Mouse (Mus musculus): ENCODE measurements at regions not wholly inside any gene's neighbourhood (a gene's known extent, or its start where the extent isn't known, plus 50 kb on each side); places are given as distances from the start of the nearest gene placed in this dataset.

GRCm38 (mm10) chr15:9898211-9898610 is 149.5 kb upstream of the Spef2 start:
- DNase-seq, result no peak
- intact Hi-C loops (cut with DNase I; ENCODE audit: low total_unique reads), result no loop called here

GRCm38 (mm10) chr15:9893146-9893545 is 144.5 kb upstream of the Spef2 start:
- no peak for DNase-seq
- intact Hi-C loops (cut with DNase I; ENCODE audit: low total_unique reads), result no loop called here

GRCm38 (mm10) chr15:9892208-9892607 is 143.5 kb upstream of the Spef2 start:
- no peak for DNase-seq
- intact Hi-C loops (cut with DNase I; ENCODE audit: low total_unique reads), result no loop called here

- no peak for DNase-seq
- intact Hi-C loops (cut with DNase I; ENCODE audit: low total_unique reads), result no loop called here
These were observed 142.8 kb upstream of the Spef2 start for GRCm38 (mm10) chr15:9891446-9891845.

DNA sequence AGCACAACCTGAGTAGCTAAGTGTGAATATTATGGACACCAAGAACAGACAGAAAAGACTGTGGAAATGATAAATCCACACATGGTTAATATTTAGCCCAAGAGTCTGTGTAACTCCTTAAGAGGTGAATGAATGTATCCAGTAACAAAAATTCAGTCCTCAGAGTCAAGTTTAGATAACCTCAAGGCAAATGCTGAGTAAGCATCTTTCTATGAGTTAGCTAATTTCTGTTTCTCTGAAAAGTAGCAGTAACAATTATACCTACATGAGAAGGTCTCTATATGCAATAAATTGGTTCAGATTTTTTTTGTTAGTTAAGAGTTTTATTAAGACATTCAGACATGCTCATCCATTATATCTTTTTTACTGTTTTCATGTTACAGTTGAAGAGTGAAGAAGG is 127.1 kb upstream of the Spef2 start:
- DNase-seq, result no peak
- intact Hi-C loops (cut with DNase I; ENCODE audit: low total_unique reads), result no loop called here

GRCm38 (mm10) chr15:9870126-9870525 is 121.5 kb upstream of the Spef2 start:
- intact Hi-C loops (cut with DNase I; ENCODE audit: low total_unique reads), result no loop called here

GRCm38 (mm10) chr15:9864778-9865177 is 116.1 kb upstream of the Spef2 start:
- intact Hi-C loops (cut with DNase I; ENCODE audit: low total_unique reads), result no loop called here
- DNase-seq, result no peak

More at GRCm38 (mm10) chr15:9870126-9870525, 121.5 kb upstream of the Spef2 start:
- no peak for DNase-seq

- no peak for DNase-seq
- intact Hi-C loops (cut with DNase I; ENCODE audit: low total_unique reads), result no loop called here
These were observed 113.2 kb upstream of the Spef2 start for GRCm38 (mm10) chr15:9861825-9862224.

GRCm38 (mm10) chr15:9839681-9840080 is 91.0 kb upstream of the Spef2 start:
- DNase-seq, result no peak
- intact Hi-C loops (cut with DNase I; ENCODE audit: low total_unique reads), result no loop called here

DNA sequence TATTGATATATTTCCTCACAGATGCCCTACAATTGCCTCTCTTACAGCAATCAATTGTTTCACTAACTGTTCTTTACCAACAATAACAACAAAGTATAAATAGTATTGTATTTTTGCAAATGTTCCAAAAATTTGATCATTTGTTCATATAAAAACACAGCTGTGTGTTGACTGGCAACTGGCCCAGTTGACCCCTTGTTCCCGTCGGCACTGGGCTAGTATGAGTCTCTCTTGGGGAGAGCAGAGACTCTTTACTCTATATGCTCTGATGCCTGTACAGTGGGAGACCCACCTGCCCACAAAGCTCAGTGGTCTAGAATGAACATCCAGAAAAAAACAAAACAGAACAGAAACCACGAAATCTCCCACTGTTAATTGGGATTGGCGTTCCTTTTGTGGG is 86.4 kb upstream of the Spef2 start:
- peak; percentile 56 for DNase-seq
- intact Hi-C loops (cut with DNase I; ENCODE audit: low total_unique reads), result no loop called here

GRCm38 (mm10) chr15:9804469-9804868 is 55.8 kb upstream of the Spef2 start:
- intact Hi-C loops (cut with DNase I; ENCODE audit: low total_unique reads), result no loop called here
- peak; percentile 6 for DNase-seq

All from gastrocnemius, postnatal 14 days (tissue).